In the genomic region with DNA sequence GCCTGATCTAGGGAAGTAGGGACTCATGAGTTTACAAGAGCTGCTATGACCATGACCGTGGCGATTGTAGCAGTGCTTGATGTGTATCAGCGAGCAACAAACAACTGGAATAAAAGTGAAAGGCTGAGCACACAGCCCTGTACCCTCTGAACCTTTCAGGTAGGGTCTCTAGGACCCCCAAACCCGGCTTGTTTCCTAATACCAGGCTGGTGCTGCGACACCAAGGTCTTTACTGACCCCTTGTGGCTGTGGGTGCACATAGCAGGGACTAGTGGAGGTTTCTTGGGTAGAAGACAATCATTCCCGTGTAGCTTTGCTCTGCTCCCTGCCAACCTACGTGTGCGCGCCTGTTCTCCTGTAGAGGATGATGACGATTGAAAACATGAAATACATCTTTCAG, we compare ENCODE assay signal across 9 mouse cellular contexts. TPM values are rescaled to one million over a fixed set of nuclear protein-coding genes. Genes with fewer than 3 reads are reported as not detected.
A peak's percentile ranks its signal among the peaks of the same experiment; 100 is the strongest.
DNase-seq lines count a peak whose midpoint lies in the region; ATAC-seq and TF ChIP-seq lines count a peak whose summit lies in the region.
"Had no signal": no experiment of that assay in that cellular context is flagged by ENCODE, and none has a peak within 500 bp of the region (broad histone marks: within the 10 kb centered on the region; RNA-seq: fewer than 3 reads in every experiment).

No protein-coding gene starts in this region.

- 0 out of 2 replicates have a peak, but pooled peaks cover 6% of the 10 kb centered on the region for H3K27me3 ChIP-seq in heart, embryonic 12.5 days (replicated peaks)
- H3K27me3 ChIP-seq: limb, embryonic 13.5 days had no signal

- no peak overlapping the region for H3K9ac ChIP-seq in ES-E14 (ENCODE audit: insufficient read depth, low read depth, low read length, poor library complexity, severe bottlenecking)
- no peak overlapping the region for H3K9ac ChIP-seq in heart, embryonic 12.5 days
- H3K9ac ChIP-seq: limb, embryonic 13.5 days had no signal

- H3K9me3 ChIP-seq in ES-E14 (ENCODE audit: control insufficient read depth, insufficient read depth, low read depth, low read length) = no peaks in the 10 kb centered on the region
- no peaks in the 10 kb centered on the region for H3K9me3 ChIP-seq in heart, embryonic 12.5 days (replicated peaks)
- H3K9me3 ChIP-seq: limb, embryonic 13.5 days had no signal

- intact Hi-C loops in gastrocnemius, adult 2 months (cut with DNase I) = loop anchor here (1.0 to 5.0 kb wide), 4 partner anchors 73 to 295 kb away; no protein-coding TSS in a partner anchor

- H3K4me2 ChIP-seq in heart, embryonic 12.5 days = peak overlapping the region; percentile 26; the same call in 1 of the 2 replicates
- H3K4me2 ChIP-seq: limb, embryonic 13.5 days had no signal

- H3K27ac ChIP-seq in gastrocnemius, adult 2 months = no peak overlapping the region
- H3K27ac ChIP-seq in ES-E14 (ENCODE audit: insufficient read depth, low read depth, low read length, poor library complexity, severe bottlenecking) = no peak overlapping the region
- no peak overlapping the region for H3K27ac ChIP-seq in heart, embryonic 12.5 days (ENCODE audit: poor library complexity, severe bottlenecking)
- H3K27ac ChIP-seq: limb, embryonic 13.5 days had no signal

- H3K4me3 ChIP-seq in gastrocnemius, adult 2 months = no peak overlapping the region
- H3K4me3 ChIP-seq in ES-E14 (ENCODE audit: insufficient read depth in 1 of 2, low read depth in 1 of 2, low read length in 2 of 2, poor library complexity in 1 of 2, severe bottlenecking in 1 of 2) = no peak overlapping the region
- H3K4me3 ChIP-seq in heart, embryonic 12.5 days = no peak overlapping the region
- H3K4me3 ChIP-seq: limb, embryonic 13.5 days had no signal

- WGBS in heart, embryonic 12.5 days = 28% methylated on average over 10 of the region's 10 CpGs

- H3K36me3 ChIP-seq in ES-E14 (ENCODE audit: control insufficient read depth, insufficient read depth, low read length, poor library complexity, severe bottlenecking) = no peaks in the 10 kb centered on the region
- H3K36me3 ChIP-seq in heart, embryonic 12.5 days = no peaks in the 10 kb centered on the region
- H3K36me3 ChIP-seq: limb, embryonic 13.5 days had no signal

- in situ Hi-C loops in ES-E14 (cut with MboI; ENCODE audit: low sequenced_read_pairs in 2 of 2, unreplicated experiment in 2 of 2) = no loop called here

- ATAC-seq in heart, embryonic 12.5 days (ENCODE audit: insufficient number of reproducible peaks, low FRiP score) = no peak

- peak; percentile 95 for TF ChIP-seq CTCF in gastrocnemius, adult 2 months (IDR thresholded peaks at IDR 0.05)

- peak; percentile 69 for DNase-seq in gastrocnemius, adult 2 months
- no peak for DNase-seq in gastrocnemius, postnatal 25 days
- DNase-seq in ES-E14 (ENCODE audit: low read depth, low spot score) = peak; percentile 62
- DNase-seq in cerebellum, adult 18-20 months = peak; percentile 71 to 82
- DNase-seq in layer of hippocampus, postnatal 14 days (ENCODE audit: low spot score in 2 of 2) = peak; percentile 61 to 69
- DNase-seq in lung, postnatal 25 days (ENCODE audit: low spot score) = peak; percentile 24
- DNase-seq in spleen, postnatal 10 days (ENCODE audit: low spot score in 2 of 2) = peak; percentile 57 to 73

- peaks cover 0 to 2% of the 10 kb centered on the region in 2 experiments; a peak in 2 of 4 replicates for H3K4me1 ChIP-seq in ES-E14 (ENCODE audit: control insufficient read depth in 2 of 2, insufficient read depth in 2 of 2, low read length in 2 of 2, poor library complexity in 1 of 2)
- 0 out of 2 replicates have a peak, but pooled peaks cover 3% of the 10 kb centered on the region for H3K4me1 ChIP-seq in heart, embryonic 12.5 days (replicated peaks)

TF ChIP-seq in ES-E14, 5 proteins besides CTCF, POLR2A, EP300 and RAD21:
- TF ChIP-seq HCFC1 (IDR thresholded peaks at IDR 0.05; ENCODE audit: borderline replicate concordance, insufficient read depth, low read length) = no peak
- TF ChIP-seq ZNF384 (IDR thresholded peaks at IDR 0.05; ENCODE audit: low read depth, low read length) = no peak
- no peak for TF ChIP-seq CHD2 (IDR thresholded peaks at IDR 0.05; ENCODE audit: low read depth, low read length)
- TF ChIP-seq MAFK (IDR thresholded peaks at IDR 0.05; ENCODE audit: insufficient read depth, low read depth, low read length) = no peak
- TF ChIP-seq ZC3H11A (IDR thresholded peaks at IDR 0.05; ENCODE audit: borderline replicate concordance, low read depth, low read length) = peak; percentile 53; the same call in 1 of the 2 replicates

RNA-seq across cellular contexts. Expression of a gene that starts 15.8 kb away (rescaled TPM):
- total RNA-seq in gastrocnemius, adult 2 months (2021) = 10 to 100 TPM in 1 of 2 experiments, 1 to 10 TPM in 1; 9.9 to 16.3 TPM
- total RNA-seq in gastrocnemius, postnatal 25 days (2021) = 10 to 100 TPM; 15.0 to 32.1 TPM
- total RNA-seq in ES-E14 (2012; rRNA removed) = 2.7 and 3.7 TPM in 2 replicates
- 41.2 and 43.6 TPM in 2 replicates for polyA plus RNA-seq in heart, embryonic 12.5 days (2016; fragmentation: Nextera tagmentation; extraction: Ambion mirVana)
- total RNA-seq in layer of hippocampus, postnatal 14 days (2021) = 1 to 10 TPM; 2.6 to 4.0 TPM
